Mouse (Mus musculus) thymus, postnatal 0 days (tissue): ENCODE measurements around the gene Zfp967. TPM values are rescaled to one million over a fixed set of nuclear protein-coding genes. Genes with fewer than 3 reads are reported as not detected.
"Not testable (repeated sequence)": the region's sequence is repeated elsewhere in the genome, so short reads cannot be mapped to it uniquely, and the experiment has no call there.

Source experiments
- DNase-seq: peaks from one replicate; pipeline ENCODE4 v3.0.0-alpha.2; 2015; ENCODE audit warnings: low spot score
- polyA plus RNA-seq: library from polyadenylated mRNA; unstranded; fragments of >200 nt; fragmentation: Nextera tagmentation; extraction: Ambion mirVana; gene quantifications from 2 replicates; pipeline ENCODE4 v1.2.1, GENCODE M21; 2015

Gene Zfp967
- not detected in 2 replicates for polyA plus RNA-seq

GRCm38 (mm10) chr2:176520756-176521155, at the start of gene Zfp967:
Gene Zfp967, plus strand, starts transcription at chr2:176521056.
- not testable (repeated sequence) for DNase-seq

- not testable (repeated sequence) for DNase-seq
These were observed 34.2 kb upstream of the Zfp967 start, which contains the start of gene Gm14434 for GRCm38 (mm10) chr2:176486683-176487082. Gene Gm14434, minus strand, starts transcription at chr2:176486783.

Other genes with a start within 250 kb of the Zfp967 start
- not detected in 2 replicates for gene Gm11009, start 201.6 kb upstream of the Zfp967 start, polyA plus RNA-seq
- 11.6 and 13.5 TPM in 2 replicates for gene Gm14435, start 97.5 kb upstream of the Zfp967 start, polyA plus RNA-seq
- 20.6 and 23.1 TPM in 2 replicates for gene Gm14434, start 34.3 kb upstream of the Zfp967 start, polyA plus RNA-seq
- gene Gm14308, start 115.3 kb downstream of the Zfp967 start, polyA plus RNA-seq: 15.2 and 17.1 TPM in 2 replicates
- 9.3 and 17.7 TPM in 2 replicates for gene Zfp973, start 149.5 kb downstream of the Zfp967 start, polyA plus RNA-seq
- gene Gm14305, start 187.3 kb downstream of the Zfp967 start, polyA plus RNA-seq: 28.2 and 30.5 TPM in 2 replicates